25 mouse cellular contexts compared by ENCODE assay signal in the genomic region with DNA sequence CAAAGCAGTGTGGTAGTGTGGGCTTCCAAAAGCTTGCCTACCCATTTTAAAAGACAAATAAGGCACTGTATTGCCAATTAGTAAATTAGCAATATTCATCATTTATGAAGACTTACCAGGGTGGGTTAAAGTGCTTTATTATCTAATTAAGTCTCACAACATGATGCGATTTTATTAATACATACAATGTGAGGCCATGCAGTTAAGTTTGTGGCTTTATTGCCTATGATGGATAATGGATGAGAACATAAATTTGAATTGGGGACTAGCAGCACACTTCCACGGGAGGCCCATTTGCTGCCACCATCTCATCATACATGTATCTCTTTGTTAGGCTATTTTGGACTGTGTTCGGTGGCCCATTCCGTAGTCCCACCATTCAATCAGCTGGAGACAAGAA.
DNase-seq lines count a peak whose midpoint lies in the region; ATAC-seq lines count a peak whose summit lies in the region.
"Had no signal": no experiment of that assay in that cellular context is flagged by ENCODE, and none has a peak within 500 bp of the region (broad histone marks: within the 10 kb centered on the region; RNA-seq: fewer than 3 reads in every experiment).

No protein-coding gene starts in this region.

- no peak overlapping the region for H3K27ac ChIP-seq in forebrain, embryonic 11.5 days (ENCODE audit: low read depth, low read length)
- no peak overlapping the region for H3K27ac ChIP-seq in forebrain, embryonic 15.5 days (replicated peaks)
- H3K27ac ChIP-seq in heart, embryonic 10.5 days: no peak overlapping the region
- no peak overlapping the region for H3K27ac ChIP-seq in heart, embryonic 11.5 days (ENCODE audit: low read depth, low read length)
- no peak overlapping the region for H3K27ac ChIP-seq in neural tube, embryonic 14.5 days (ENCODE audit: low read depth, low read length)
- H3K27ac ChIP-seq in intestine, embryonic 15.5 days: no peak overlapping the region
- H3K27ac ChIP-seq: embryonic facial prominence, embryonic 10.5 days; embryonic facial prominence, embryonic 12.5 days; forebrain, embryonic 12.5 days had no signal

- H3K4me2 ChIP-seq in forebrain, embryonic 11.5 days (ENCODE audit: low read depth, low read length, severe bottlenecking): no peak overlapping the region
- H3K4me2 ChIP-seq in forebrain, embryonic 15.5 days (replicated peaks): no peak overlapping the region
- H3K4me2 ChIP-seq in heart, embryonic 11.5 days: no peak overlapping the region
- H3K4me2 ChIP-seq in neural tube, embryonic 14.5 days (ENCODE audit: low read depth, low read length): no peak overlapping the region
- H3K4me2 ChIP-seq in intestine, embryonic 15.5 days (replicated peaks): no peak overlapping the region
- H3K4me2 ChIP-seq: embryonic facial prominence, embryonic 12.5 days; forebrain, embryonic 12.5 days had no signal

- H3K9ac ChIP-seq in forebrain, embryonic 11.5 days (ENCODE audit: low read length): no peak overlapping the region
- H3K9ac ChIP-seq in forebrain, embryonic 15.5 days (replicated peaks): no peak overlapping the region
- H3K9ac ChIP-seq in heart, embryonic 11.5 days (ENCODE audit: low read depth, low read length): no peak overlapping the region
- no peak overlapping the region for H3K9ac ChIP-seq in neural tube, embryonic 14.5 days (replicated peaks; ENCODE audit: low read depth, low read length)
- H3K9ac ChIP-seq in intestine, embryonic 15.5 days: no peak overlapping the region
- H3K9ac ChIP-seq: embryonic facial prominence, embryonic 12.5 days; forebrain, embryonic 12.5 days; forebrain, postnatal 0 days had no signal

- no peak overlapping the region for H3K4me3 ChIP-seq in forebrain, embryonic 11.5 days (ENCODE audit: low read depth, low read length)
- no peak overlapping the region for H3K4me3 ChIP-seq in forebrain, embryonic 15.5 days
- no peak overlapping the region for H3K4me3 ChIP-seq in heart, embryonic 10.5 days
- H3K4me3 ChIP-seq in heart, embryonic 11.5 days (ENCODE audit: low read depth, low read length): no peak overlapping the region
- no peak overlapping the region for H3K4me3 ChIP-seq in neural tube, embryonic 14.5 days (ENCODE audit: low read depth, low read length)
- no peak overlapping the region for H3K4me3 ChIP-seq in intestine, embryonic 15.5 days (replicated peaks)
- H3K4me3 ChIP-seq: embryonic facial prominence, embryonic 10.5 days; embryonic facial prominence, embryonic 12.5 days; forebrain, embryonic 12.5 days had no signal

- 80% methylated on average over 4 of the region's 4 CpGs for WGBS in forebrain, embryonic 11.5 days
- 44% methylated on average over 4 of the region's 4 CpGs for WGBS in forebrain, embryonic 15.5 days
- 89% methylated on average over 4 of the region's 4 CpGs for WGBS in heart, embryonic 10.5 days
- 87% methylated on average over 4 of the region's 4 CpGs for WGBS in heart, embryonic 11.5 days (ENCODE audit: insufficient replicate concordance)
- WGBS in neural tube, embryonic 14.5 days: 65% methylated on average over 4 of the region's 4 CpGs
- WGBS in intestine, embryonic 15.5 days: 89% methylated on average over 4 of the region's 4 CpGs

- no peaks in the 10 kb centered on the region for H3K27me3 ChIP-seq in forebrain, embryonic 11.5 days (ENCODE audit: control insufficient read depth, insufficient read depth, low read length)
- no peaks in the 10 kb centered on the region for H3K27me3 ChIP-seq in forebrain, embryonic 15.5 days
- no peaks in the 10 kb centered on the region for H3K27me3 ChIP-seq in heart, embryonic 10.5 days (ENCODE audit: insufficient read depth, poor library complexity, severe bottlenecking)
- no peaks in the 10 kb centered on the region for H3K27me3 ChIP-seq in heart, embryonic 11.5 days (ENCODE audit: control insufficient read depth, insufficient read depth, low read length)
- H3K27me3 ChIP-seq in neural tube, embryonic 14.5 days (ENCODE audit: control insufficient read depth, insufficient read depth, low read length): no peaks in the 10 kb centered on the region
- no peaks in the 10 kb centered on the region for H3K27me3 ChIP-seq in intestine, embryonic 15.5 days (replicated peaks)
- H3K27me3 ChIP-seq: CH12.LX; embryonic facial prominence, embryonic 12.5 days; Patski had no signal

- DNase-seq in forebrain, embryonic 11.5 days (ENCODE audit: low spot score): no peak
- peak; percentile 16 for DNase-seq in heart, embryonic 10.5 days (ENCODE audit: low spot score)
- DNase-seq: adrenal gland, adult 8-10 months; adrenal gland, postnatal 14 days; adrenal gland, postnatal 36 days; B cell, adult 2 months; cerebellum, adult 11-12 months; cerebellum, adult 2 months; cerebellum, adult 9-10 months; cerebellum, postnatal 10 days; cerebellum, postnatal 25 days; forebrain, postnatal 0 days had no signal

- 0 out of 2 replicates have a peak, but pooled peaks have one; percentile 27 for ATAC-seq in forebrain, embryonic 11.5 days (replicated peaks; ENCODE audit: low FRiP score)
- ATAC-seq in forebrain, embryonic 15.5 days (replicated peaks): no peak
- no peak for ATAC-seq in heart, embryonic 11.5 days (replicated peaks; ENCODE audit: insufficient number of reproducible peaks, low FRiP score, low TSS enrichment)
- ATAC-seq in neural tube, embryonic 14.5 days (ENCODE audit: low read depth): peak; percentile 65; the same call in 1 of the 2 replicates
- no peak for ATAC-seq in intestine, embryonic 15.5 days
- ATAC-seq: activated CD4-positive, CD25-positive, alpha-beta regulatory T cell, adult 4 months; CD4-positive, CD25-positive, alpha-beta regulatory T cell, adult 4 months; forebrain, embryonic 14.5 days; Patski had no signal

- no peaks in the 10 kb centered on the region for H3K36me3 ChIP-seq in forebrain, embryonic 11.5 days (ENCODE audit: control insufficient read depth, insufficient read depth, low read length)
- no peaks in the 10 kb centered on the region for H3K36me3 ChIP-seq in forebrain, embryonic 15.5 days
- H3K36me3 ChIP-seq in heart, embryonic 10.5 days: no peaks in the 10 kb centered on the region
- no peaks in the 10 kb centered on the region for H3K36me3 ChIP-seq in heart, embryonic 11.5 days (ENCODE audit: control insufficient read depth, insufficient read depth, low read length)
- H3K36me3 ChIP-seq in neural tube, embryonic 14.5 days (ENCODE audit: control insufficient read depth, insufficient read depth, low read length): no peaks in the 10 kb centered on the region
- no peaks in the 10 kb centered on the region for H3K36me3 ChIP-seq in intestine, embryonic 15.5 days
- H3K36me3 ChIP-seq: embryonic facial prominence, embryonic 10.5 days; embryonic facial prominence, embryonic 12.5 days; forebrain, embryonic 12.5 days; G1E had no signal

- no peaks in the 10 kb centered on the region for H3K9me3 ChIP-seq in forebrain, embryonic 11.5 days (ENCODE audit: control insufficient read depth, low read length)
- no peaks in the 10 kb centered on the region for H3K9me3 ChIP-seq in forebrain, embryonic 15.5 days
- no peaks in the 10 kb centered on the region for H3K9me3 ChIP-seq in heart, embryonic 10.5 days
- no peaks in the 10 kb centered on the region for H3K9me3 ChIP-seq in heart, embryonic 11.5 days (replicated peaks; ENCODE audit: control insufficient read depth, low read length)
- no peaks in the 10 kb centered on the region for H3K9me3 ChIP-seq in neural tube, embryonic 14.5 days (ENCODE audit: control insufficient read depth, low read length)
- no peaks in the 10 kb centered on the region for H3K9me3 ChIP-seq in intestine, embryonic 15.5 days
- H3K9me3 ChIP-seq: embryonic facial prominence, embryonic 10.5 days; forebrain, embryonic 12.5 days; G1E had no signal

- no peaks in the 10 kb centered on the region for H3K4me1 ChIP-seq in forebrain, embryonic 11.5 days (replicated peaks; ENCODE audit: control insufficient read depth, insufficient read depth, low read length)
- H3K4me1 ChIP-seq in forebrain, embryonic 15.5 days: peaks cover 6% of the 10 kb centered on the region; the same call in 1 of the 2 replicates
- H3K4me1 ChIP-seq in heart, embryonic 10.5 days: no peaks in the 10 kb centered on the region
- H3K4me1 ChIP-seq in heart, embryonic 11.5 days (ENCODE audit: control insufficient read depth, insufficient read depth, low read length): no peaks in the 10 kb centered on the region
- no peaks in the 10 kb centered on the region for H3K4me1 ChIP-seq in neural tube, embryonic 14.5 days (ENCODE audit: control insufficient read depth, insufficient read depth, low read length)
- no peaks in the 10 kb centered on the region for H3K4me1 ChIP-seq in intestine, embryonic 15.5 days (replicated peaks)
- H3K4me1 ChIP-seq: embryonic facial prominence, embryonic 12.5 days had no signal

Comparison
In these comparisons a context has a peak if more than half of its experiments do, and no peak if none do; other contexts are left out.
1. ATAC-seq: peak in forebrain, embryonic 11.5 days (single experiment) and neural tube, embryonic 14.5 days (single experiment); none in forebrain, embryonic 15.5 days (single experiment), heart, embryonic 11.5 days (single experiment) and intestine, embryonic 15.5 days (single experiment).